Comparison of ENCODE assay signal across 20 mouse cellular contexts in the genomic region with DNA sequence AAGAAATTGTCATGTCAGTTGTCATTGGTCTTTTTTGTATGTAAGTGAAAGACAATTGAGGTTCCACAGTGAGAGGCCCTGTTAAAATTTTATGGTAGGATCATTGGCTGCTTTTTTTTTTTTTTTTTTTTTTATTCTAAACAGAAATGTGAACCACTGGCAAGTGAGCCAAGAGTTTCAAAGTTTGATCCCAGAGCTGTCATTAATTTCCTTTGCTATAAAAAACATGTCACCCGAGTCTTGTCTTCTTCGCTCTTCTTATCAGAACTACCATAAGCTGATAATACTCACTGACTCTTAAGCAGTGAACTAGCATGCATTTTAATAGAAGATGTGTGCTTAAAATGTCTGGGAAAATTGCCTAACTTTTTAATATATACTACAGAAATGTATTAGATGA.
DNase-seq lines count a peak whose midpoint lies in the region; ATAC-seq and TF ChIP-seq lines count a peak whose summit lies in the region.
"Had no signal": no experiment of that assay in that cellular context is flagged by ENCODE, and none has a peak within 500 bp of the region (broad histone marks: within the 10 kb centered on the region; RNA-seq: fewer than 3 reads in every experiment).

No protein-coding gene starts in this region.

- H3K4me3 ChIP-seq in lung, embryonic 14.5 days (ENCODE audit: low read depth, low read length) = no peak overlapping the region
- H3K4me3 ChIP-seq in MEL (ENCODE audit: control insufficient read depth in 1 of 2, insufficient read depth in 1 of 2, low read depth in 2 of 2, low read length in 2 of 2) = no peak overlapping the region

- TF ChIP-seq RAD21 in MEL (IDR thresholded peaks at IDR 0.05; ENCODE audit: low read depth, low read length) = no peak

- H3K9ac ChIP-seq in lung, embryonic 14.5 days = no peak overlapping the region
- H3K9ac ChIP-seq in MEL (ENCODE audit: control insufficient read depth, low read depth, low read length, poor library complexity, severe bottlenecking) = no peak overlapping the region

- no peaks in the 10 kb centered on the region for H3K79me2 ChIP-seq in MEL (ENCODE audit: control insufficient read depth, insufficient read depth, low read length, poor library complexity)

- no peak for TF ChIP-seq POLR2A in MEL (IDR thresholded peaks at IDR 0.05; ENCODE audit: control insufficient read depth in 1 of 2, insufficient read depth in 1 of 2, low read depth in 1 of 2, low read length in 2 of 2, poor library complexity in 1 of 2)

- no peak for ATAC-seq in lung, embryonic 14.5 days (ENCODE audit: insufficient read depth)
- ATAC-seq: activated CD4-positive, CD25-positive, alpha-beta regulatory T cell, adult 4 months; CD4-positive, CD25-positive, alpha-beta regulatory T cell, adult 4 months; Patski had no signal

- TF ChIP-seq EP300 in MEL (IDR thresholded peaks at IDR 0.05; ENCODE audit: low read depth in 1 of 2, low read length in 2 of 2) = no peak

- H3K36me3 ChIP-seq in lung, embryonic 14.5 days (ENCODE audit: insufficient read depth) = no peaks in the 10 kb centered on the region
- H3K36me3 ChIP-seq in MEL (ENCODE audit: control insufficient read depth in 1 of 2, insufficient read depth in 2 of 2, low read length in 2 of 2) = no peaks in the 10 kb centered on the region
- H3K36me3 ChIP-seq: G1E had no signal

- H3K4me2 ChIP-seq in lung, embryonic 14.5 days = no peak overlapping the region

- no peak for TF ChIP-seq CTCF in lung, embryonic 14.5 days (IDR thresholded peaks at IDR 0.05; ENCODE audit: low read depth)
- no peak for TF ChIP-seq CTCF in MEL (IDR thresholded peaks at IDR 0.05 in 2 of 3, conservative IDR thresholded peaks at IDR 0.05 in 1 of 3; ENCODE audit: control insufficient read depth in 1 of 3, insufficient read depth in 1 of 3, low read depth in 2 of 3, low read length in 3 of 3, poor library complexity in 1 of 3, severe bottlenecking in 1 of 3)

- peak; percentile 51 for DNase-seq in lung, embryonic 14.5 days
- DNase-seq in lung, postnatal 10 days = no peak
- no peak for DNase-seq in MEL (ENCODE audit: low read depth, low spot score)
- no peak for DNase-seq in natural killer cell, adult 2 months (ENCODE audit: low spot score in 2 of 2)
- DNase-seq: adrenal gland, adult 2 months; adrenal gland, adult 8-10 months; adrenal gland, postnatal 10 days; adrenal gland, postnatal 14 days; adrenal gland, postnatal 25 days; adrenal gland, postnatal 36 days; B cell, adult 2 months; cerebellum, adult 11 months; cerebellum, adult 11-12 months; cerebellum, adult 18-20 months; cerebellum, adult 2 months had no signal

- no peaks in the 10 kb centered on the region for H3K27me3 ChIP-seq in lung, embryonic 14.5 days (ENCODE audit: insufficient read depth, low read length)
- no peaks in the 10 kb centered on the region for H3K27me3 ChIP-seq in MEL (ENCODE audit: control insufficient read depth in 1 of 2, insufficient read depth in 2 of 2, low read length in 2 of 2)
- H3K27me3 ChIP-seq: CH12.LX had no signal

- 0 out of 2 replicates have a peak, but pooled peaks cover 2% of the 10 kb centered on the region for H3K9me3 ChIP-seq in lung, embryonic 14.5 days (ENCODE audit: low read depth, low read length)
- no peaks in the 10 kb centered on the region for H3K9me3 ChIP-seq in MEL (replicated peaks; ENCODE audit: insufficient read depth, low read length)

- 41% methylated on average over 2 of the region's 2 CpGs for WGBS in lung, embryonic 14.5 days

- no peaks in the 10 kb centered on the region for H3K4me1 ChIP-seq in lung, embryonic 14.5 days (ENCODE audit: insufficient read depth)
- no peaks in the 10 kb centered on the region for H3K4me1 ChIP-seq in MEL (ENCODE audit: control insufficient read depth in 1 of 2, insufficient read depth in 2 of 2, low read length in 2 of 2)

- no peak overlapping the region for H3K27ac ChIP-seq in lung, embryonic 14.5 days (ENCODE audit: low read depth)
- H3K27ac ChIP-seq in MEL (ENCODE audit: control insufficient read depth, low read depth, low read length) = no peak overlapping the region

TF ChIP-seq in MEL, 35 proteins besides CTCF, POLR2A, EP300 and RAD21:
- TF ChIP-seq ZNF384 (IDR thresholded peaks at IDR 0.05; ENCODE audit: low read depth, low read length) = peak; percentile 50
- no peak for TF ChIP-seq POLR2AphosphoS5 (IDR thresholded peaks at IDR 0.05; ENCODE audit: borderline replicate concordance, low read depth, low read length)
